Mouse (Mus musculus): ENCODE data around the gene Csf2. TPM values are rescaled to one million over a fixed set of nuclear protein-coding genes. Genes with fewer than 3 reads are reported as not detected.
"Not testable (repeated sequence)": the region's sequence is repeated elsewhere in the genome, so short reads cannot be mapped to it uniquely, and the experiment has no call there.

Csf2 gene
- polyA plus RNA-seq (2012; rRNA removed): not detected in 2 replicates

DNA sequence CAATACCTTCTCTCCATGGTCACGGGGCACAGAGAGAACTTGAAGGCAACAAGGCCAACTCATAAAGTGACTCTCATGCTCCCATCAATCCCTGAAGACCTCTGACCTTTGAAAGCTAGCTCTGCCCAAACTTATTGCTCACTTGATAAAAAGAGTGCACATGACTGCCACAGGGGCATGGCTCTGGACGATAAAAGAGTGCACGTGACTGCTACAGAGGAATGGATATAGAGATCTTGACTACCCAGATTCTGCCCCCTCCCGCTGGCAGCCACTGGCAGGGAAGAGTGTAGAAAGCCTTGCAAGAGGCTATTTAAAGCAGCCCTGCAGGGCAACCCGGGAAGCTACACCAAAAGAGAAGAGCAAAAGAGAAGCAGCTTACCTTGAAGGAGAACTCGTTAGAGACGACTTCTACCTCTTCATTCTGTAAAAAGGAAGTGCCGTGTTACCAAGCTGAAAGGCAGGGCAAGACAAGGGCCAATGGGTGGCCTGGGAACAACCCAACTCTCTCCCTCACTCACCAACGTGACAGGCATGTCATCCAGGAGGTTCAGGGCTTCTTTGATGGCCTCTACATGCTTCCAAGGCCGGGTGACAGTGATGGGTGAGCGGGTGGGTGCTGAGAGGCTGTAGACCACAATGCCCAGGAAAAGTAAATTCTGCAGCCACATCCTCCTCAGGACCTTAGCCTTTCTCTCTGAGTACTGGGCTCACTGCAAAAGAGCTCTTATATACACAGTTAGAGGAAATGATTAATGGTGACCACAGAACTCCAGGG, at the start of gene Csf2:
TSS of gene Csf2 (minus strand) at position 728 of the 778 bp plus-strand sequence.
- no peak for TF ChIP-seq CTCF (IDR thresholded peaks at IDR 0.05; ENCODE audit: borderline replicate concordance, extremely low read depth, insufficient read depth, insufficient read length)
- DNase-seq (ENCODE audit: low read depth): no peak

GRCm38 (mm10) chr11:54298777-54299176, 49.3 kb upstream of the Csf2 start:
- TF ChIP-seq CTCF (IDR thresholded peaks at IDR 0.05; ENCODE audit: borderline replicate concordance, extremely low read depth, insufficient read depth, insufficient read length): no peak; the same call in 1 of the 2 replicates
- TF ChIP-seq POLR2A (IDR thresholded peaks at IDR 0.05; ENCODE audit: borderline replicate concordance, extremely low read depth, insufficient read depth, insufficient read length, poor library complexity, severe bottlenecking): no peak
- no peak for DNase-seq (ENCODE audit: low read depth)

- DNase-seq (ENCODE audit: low read depth): not testable (repeated sequence)
These were observed 48.0 kb upstream of the Csf2 start for GRCm38 (mm10) chr11:54297471-54297870.

- no peak for TF ChIP-seq POLR2A (IDR thresholded peaks at IDR 0.05; ENCODE audit: borderline replicate concordance, extremely low read depth, insufficient read depth, insufficient read length, poor library complexity, severe bottlenecking)
- TF ChIP-seq CTCF (IDR thresholded peaks at IDR 0.05; ENCODE audit: borderline replicate concordance, extremely low read depth, insufficient read depth, insufficient read length): no peak
- DNase-seq (ENCODE audit: low read depth): no peak
These were observed 47.3 kb upstream of the Csf2 start for GRCm38 (mm10) chr11:54296734-54297133.

DNA sequence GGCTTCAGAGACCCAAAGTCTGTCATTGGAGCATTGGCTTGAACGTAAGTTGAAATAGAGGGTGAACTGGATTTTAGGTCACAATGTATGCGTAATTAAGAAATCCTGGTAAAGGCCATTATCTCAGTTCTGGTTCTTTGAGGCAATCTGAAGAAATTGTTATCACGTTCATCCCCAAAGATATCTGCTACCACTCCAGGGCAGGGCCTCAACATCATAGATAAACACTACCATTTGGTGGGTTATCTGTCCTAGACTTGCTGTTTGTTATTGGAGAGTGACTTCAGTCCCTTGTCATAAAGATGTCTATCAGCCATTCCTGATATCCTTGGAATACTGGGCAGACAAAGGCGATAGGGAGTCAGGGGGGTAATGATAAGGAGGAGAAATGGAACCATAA, 46.5 kb upstream of the Csf2 start:
- TF ChIP-seq POLR2A (IDR thresholded peaks at IDR 0.05; ENCODE audit: borderline replicate concordance, extremely low read depth, insufficient read depth, insufficient read length, poor library complexity, severe bottlenecking): no peak
- no peak for TF ChIP-seq CTCF (IDR thresholded peaks at IDR 0.05; ENCODE audit: borderline replicate concordance, extremely low read depth, insufficient read depth, insufficient read length)
- no peak for DNase-seq (ENCODE audit: low read depth)

DNA sequence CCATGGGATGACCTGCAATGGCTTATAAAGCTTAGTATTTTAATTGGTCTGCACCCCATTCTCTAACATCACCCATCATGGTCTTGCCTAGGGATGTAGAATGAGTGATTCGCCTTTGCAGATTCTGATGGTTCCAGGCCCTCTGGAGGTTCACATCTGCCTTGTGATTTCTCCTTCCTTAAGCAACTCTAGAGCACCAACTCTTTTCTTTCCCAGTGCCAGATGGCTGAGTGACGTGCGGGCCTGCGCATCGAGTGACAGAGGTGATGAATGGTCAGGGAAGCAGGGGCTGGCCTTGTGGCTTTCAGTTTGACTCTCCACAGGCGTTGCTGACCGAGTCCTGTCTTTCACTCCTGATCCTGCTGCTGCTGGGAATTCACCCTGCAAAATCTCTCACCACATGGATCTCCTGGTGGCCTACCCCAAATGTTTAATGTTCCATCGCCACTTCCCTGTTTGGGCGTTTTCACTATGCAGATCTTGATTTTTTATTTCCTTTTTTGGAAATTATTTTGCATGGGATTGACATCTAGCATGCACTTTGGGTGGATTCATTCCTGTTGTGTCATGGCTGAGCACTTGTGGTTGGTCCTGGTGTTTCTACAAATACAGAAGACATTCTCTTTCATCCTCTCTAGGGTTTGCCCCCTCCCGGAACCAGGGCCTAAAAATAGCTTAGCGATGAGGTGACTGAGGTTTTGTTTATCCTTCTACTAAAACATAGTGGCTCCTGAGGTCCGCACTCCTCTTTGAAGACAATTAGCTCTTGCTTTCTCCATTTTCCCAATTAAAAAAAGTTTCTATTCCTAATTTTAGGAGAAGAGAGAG, 44.7 kb upstream of the Csf2 start:
- no peak for TF ChIP-seq POLR2A (IDR thresholded peaks at IDR 0.05; ENCODE audit: borderline replicate concordance, extremely low read depth, insufficient read depth, insufficient read length, poor library complexity, severe bottlenecking)
- no peak for TF ChIP-seq CTCF (IDR thresholded peaks at IDR 0.05; ENCODE audit: borderline replicate concordance, extremely low read depth, insufficient read depth, insufficient read length)
- DNase-seq (ENCODE audit: low read depth): no peak

DNA sequence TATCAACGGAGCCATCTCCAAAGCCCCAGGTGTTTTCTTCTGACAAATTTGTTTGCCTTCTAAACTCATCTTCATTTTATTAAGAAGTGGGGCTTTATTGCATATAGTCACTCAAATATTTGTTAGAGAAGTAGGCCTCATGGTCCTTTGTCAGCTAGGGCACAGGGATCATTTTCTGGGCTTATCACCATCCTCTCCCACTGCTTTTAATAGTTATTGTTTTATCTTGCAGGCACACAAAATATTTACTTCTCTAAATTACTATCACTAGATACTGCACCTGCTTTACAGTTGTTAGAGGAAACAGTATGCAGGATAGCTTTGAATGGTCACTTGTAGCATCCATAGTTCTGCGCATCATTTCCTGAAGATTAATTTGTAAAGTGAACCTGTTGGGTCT, 42.7 kb upstream of the Csf2 start:
- TF ChIP-seq CTCF (IDR thresholded peaks at IDR 0.05; ENCODE audit: borderline replicate concordance, extremely low read depth, insufficient read depth, insufficient read length) (no peak), POLR2A (IDR thresholded peaks at IDR 0.05; ENCODE audit: borderline replicate concordance, extremely low read depth, insufficient read depth, insufficient read length, poor library complexity, severe bottlenecking) (no peak)
- DNase-seq (ENCODE audit: low read depth): no peak

GRCm38 (mm10) chr11:54287821-54288453, 38.5 kb upstream of the Csf2 start:
- no peak for TF ChIP-seq CTCF (IDR thresholded peaks at IDR 0.05; ENCODE audit: borderline replicate concordance, extremely low read depth, insufficient read depth, insufficient read length)
- no peak for TF ChIP-seq POLR2A (IDR thresholded peaks at IDR 0.05; ENCODE audit: borderline replicate concordance, extremely low read depth, insufficient read depth, insufficient read length, poor library complexity, severe bottlenecking)
- DNase-seq (ENCODE audit: low read depth): no peak

DNA sequence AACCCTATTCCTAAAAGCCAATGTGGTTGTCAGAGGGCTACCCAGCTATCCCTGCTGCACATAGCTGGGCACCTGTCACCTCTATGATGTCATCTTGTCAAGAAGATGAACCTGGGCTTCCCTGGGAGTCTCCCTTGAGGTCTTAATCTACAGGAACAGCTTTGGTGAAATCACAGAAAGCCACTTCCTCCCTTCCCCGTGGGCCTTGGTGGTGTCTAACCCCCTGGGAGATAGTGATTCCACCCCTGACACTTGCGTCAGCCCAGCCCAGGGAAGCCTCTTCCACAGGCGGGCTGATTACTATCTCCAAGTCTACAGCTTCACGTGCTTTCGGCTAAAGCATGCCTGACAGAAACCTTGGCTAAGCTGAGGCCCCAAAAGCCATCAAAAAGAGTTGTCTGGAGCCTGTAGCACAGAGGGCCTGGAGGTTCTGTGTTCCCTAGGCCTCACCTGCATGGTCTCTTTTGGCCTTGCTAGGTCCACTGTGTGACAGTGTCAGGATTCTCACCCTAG, 22.0 kb upstream of the Csf2 start:
- DNase-seq (ENCODE audit: low read depth): no peak
- TF ChIP-seq CTCF (IDR thresholded peaks at IDR 0.05; ENCODE audit: borderline replicate concordance, extremely low read depth, insufficient read depth, insufficient read length): no peak

DNA sequence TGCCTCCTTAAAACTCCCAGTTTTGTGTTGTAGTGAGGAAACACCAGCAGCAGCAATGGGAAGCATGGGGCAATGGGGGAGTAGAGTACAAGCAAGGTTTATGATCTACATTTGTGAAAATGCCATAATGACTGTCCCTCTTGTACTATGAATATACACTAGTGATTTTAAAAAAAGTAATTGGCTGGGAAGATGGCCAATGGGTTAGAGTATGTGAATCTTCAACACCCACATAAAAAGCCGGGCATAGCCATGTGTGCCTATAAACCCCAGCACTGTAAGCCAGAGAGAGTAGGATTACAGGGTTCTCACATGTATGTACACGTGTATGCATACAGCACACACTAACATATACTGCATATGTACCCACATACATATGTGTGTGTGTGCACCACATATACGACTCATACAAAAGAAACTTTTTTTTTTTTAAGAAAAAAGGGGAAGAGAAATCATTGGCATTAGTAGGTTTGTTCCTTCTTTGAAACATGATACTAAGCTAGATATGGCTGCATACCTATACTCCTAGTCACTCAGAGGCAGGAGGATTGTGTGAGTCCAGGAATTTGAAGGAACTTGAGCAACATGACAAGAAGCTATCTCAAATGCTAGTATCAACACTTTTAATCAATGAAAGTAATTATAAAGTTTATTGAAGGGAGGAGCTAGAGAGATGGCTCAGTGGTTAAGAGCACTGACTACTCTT, 19.9 kb upstream of the Csf2 start:
- DNase-seq (ENCODE audit: low read depth): no peak
- no peak for TF ChIP-seq POLR2A (IDR thresholded peaks at IDR 0.05; ENCODE audit: borderline replicate concordance, extremely low read depth, insufficient read depth, insufficient read length, poor library complexity, severe bottlenecking)
- TF ChIP-seq CTCF (IDR thresholded peaks at IDR 0.05; ENCODE audit: borderline replicate concordance, extremely low read depth, insufficient read depth, insufficient read length): no peak

GRCm38 (mm10) chr11:54267177-54267576, 17.7 kb upstream of the Csf2 start, which contains the start of gene Il3:
TSS of gene Il3 (minus strand) at chr11:54267277.
- no peak for DNase-seq (ENCODE audit: low read depth)
- no peak for TF ChIP-seq POLR2A (IDR thresholded peaks at IDR 0.05; ENCODE audit: borderline replicate concordance, extremely low read depth, insufficient read depth, insufficient read length, poor library complexity, severe bottlenecking)
- no peak for TF ChIP-seq CTCF (IDR thresholded peaks at IDR 0.05; ENCODE audit: borderline replicate concordance, extremely low read depth, insufficient read depth, insufficient read length)
